Mouse (Mus musculus): ENCODE results near the gene Tmem150b.

Tmem150b gene

GRCm38 (mm10) chr7:4663742-4664141 lies 61.3 kb downstream of the Tmem150b start:
- DNase-seq (ENCODE audit: low spot score): no peak

- DNase-seq (ENCODE audit: low spot score): no peak
These were observed 61.9 kb downstream of the Tmem150b start for GRCm38 (mm10) chr7:4663179-4663578.

- DNase-seq (ENCODE audit: low spot score): no peak
These were observed 65.1 kb downstream of the Tmem150b start for GRCm38 (mm10) chr7:4659911-4660443.

GRCm38 (mm10) chr7:4658912-4659551 lies 66.0 kb downstream of the Tmem150b start, which contains the start of gene Ppp6r1:
Ppp6r1 (minus strand) TSS chr7:4659019.
- peak; percentile 97 for DNase-seq (ENCODE audit: low spot score)

GRCm38 (mm10) chr7:4658128-4658907 lies 66.7 kb downstream of the Tmem150b start:
- DNase-seq (ENCODE audit: low spot score): no peak

GRCm38 (mm10) chr7:4657521-4658127 lies 67.4 kb downstream of the Tmem150b start:
- DNase-seq (ENCODE audit: low spot score): no peak
